Mouse (Mus musculus): ENCODE measurements around the gene Ucp3.

Gene Ucp3

DNA sequence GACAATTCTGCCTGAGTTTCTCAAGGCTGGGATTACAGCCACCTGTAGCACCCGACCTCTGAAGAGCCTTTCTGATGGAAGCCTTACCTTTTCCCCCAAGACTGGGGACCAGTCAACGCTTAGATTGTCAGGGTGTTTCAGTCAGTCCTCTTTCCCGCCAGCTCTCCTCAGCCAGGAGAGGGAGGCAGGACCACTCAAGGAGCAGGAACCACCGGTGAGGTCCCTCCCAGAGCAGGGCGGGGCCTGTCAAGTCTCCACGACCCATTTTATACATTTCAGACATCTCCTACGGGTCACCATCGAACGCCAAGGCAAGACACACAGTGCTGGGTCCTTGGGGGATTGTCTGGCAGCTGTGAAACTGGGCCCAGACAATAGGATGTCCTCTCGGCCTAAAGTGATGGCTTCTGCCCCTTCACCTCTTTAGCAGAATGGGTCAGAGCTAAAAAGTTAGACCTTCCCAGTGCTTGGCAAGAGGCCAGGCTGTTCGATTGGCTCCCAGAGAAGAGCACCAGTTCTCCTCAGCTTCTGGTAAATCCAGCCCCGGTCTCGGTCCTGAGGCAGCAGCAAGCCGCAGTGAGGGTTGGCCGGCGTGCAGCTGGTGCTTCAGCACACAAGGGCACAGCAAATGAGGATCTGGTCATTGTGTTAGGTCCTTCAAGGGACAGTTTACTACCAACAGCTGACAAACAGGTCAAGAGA, 27.6 kb downstream of the Ucp3 start:
- in situ Hi-C loops (cut with MseI, MboI): no loop called here

- in situ Hi-C loops (cut with MseI, MboI): no loop called here
Observed at GRCm38 (mm10) chr7:100501027-100501843, 28.4 kb downstream of the Ucp3 start.

DNA sequence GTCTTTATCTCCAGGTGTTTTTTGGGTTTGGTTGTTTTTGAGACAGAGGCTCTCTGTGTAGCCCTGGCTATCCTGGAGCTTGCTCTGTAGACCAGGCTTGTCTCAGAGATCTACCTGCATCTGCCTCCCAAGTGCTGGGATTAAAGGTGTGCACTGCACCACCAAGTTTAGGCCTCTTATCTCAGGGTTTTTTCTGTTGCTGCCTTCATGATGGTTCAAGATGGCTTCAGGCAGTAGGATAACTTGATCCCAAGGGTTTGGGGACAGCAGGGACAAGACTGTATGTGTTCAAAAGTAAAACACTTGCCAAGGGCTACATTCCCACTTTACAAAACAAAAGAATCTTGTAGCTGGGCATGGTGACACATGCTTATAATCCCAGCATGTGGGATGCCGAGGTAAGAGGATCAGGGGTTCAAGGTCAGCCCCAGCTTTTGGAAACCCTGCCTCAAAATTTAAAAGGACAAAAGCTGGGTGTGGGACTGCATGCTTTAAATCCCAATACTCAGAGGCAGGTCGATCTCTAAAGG, 29.1 kb downstream of the Ucp3 start:
- in situ Hi-C loops (cut with MseI, MboI): no loop called here

DNA sequence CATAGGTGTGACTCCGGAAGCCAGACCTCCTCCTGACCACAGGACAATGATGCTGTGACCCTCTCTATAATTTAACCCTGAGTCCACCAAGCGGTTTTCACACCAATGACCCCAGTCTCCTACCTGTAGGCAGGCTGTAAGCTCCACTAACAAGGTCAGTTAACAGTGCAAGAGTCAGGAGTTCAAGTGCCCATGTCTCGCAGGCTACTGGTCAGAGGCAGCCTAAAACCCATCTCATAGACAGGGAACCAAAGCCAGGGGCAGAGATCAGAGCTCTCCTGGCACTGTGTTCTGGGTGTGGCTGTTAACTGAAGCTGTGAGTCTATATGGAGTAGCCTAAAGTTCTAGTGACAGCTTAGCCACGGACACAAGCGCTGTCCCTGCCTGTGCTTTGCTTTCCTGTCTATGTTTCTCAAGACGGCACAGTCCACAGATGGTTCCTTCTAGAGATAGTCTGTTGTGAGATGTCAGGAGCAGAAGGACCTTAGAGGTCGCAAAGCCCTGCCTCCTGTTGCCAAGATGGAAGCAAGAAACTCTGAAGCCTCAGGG, 29.7 kb downstream of the Ucp3 start:
- in situ Hi-C loops (cut with MseI, MboI): no loop called here

DNA sequence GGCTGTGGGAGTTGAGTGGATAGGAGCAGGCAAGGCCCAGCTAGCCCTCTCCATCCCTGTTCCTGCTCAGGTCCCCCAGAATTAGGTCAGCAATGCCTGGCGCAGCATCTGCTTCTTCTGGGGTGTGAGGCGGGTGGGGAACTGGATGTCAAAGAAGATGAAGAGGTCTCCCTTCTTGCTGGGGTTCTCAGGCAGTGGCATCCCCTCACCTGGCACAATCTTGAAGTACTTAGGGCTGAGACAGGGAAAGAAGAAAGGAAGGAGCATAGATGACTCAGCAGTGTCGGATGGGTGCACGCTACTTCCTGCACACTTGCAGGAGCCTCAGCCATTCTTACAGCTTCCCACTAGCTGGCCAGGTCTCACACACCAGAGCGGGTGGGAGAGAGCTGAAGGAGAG, 30.3 kb downstream of the Ucp3 start:
- in situ Hi-C loops (cut with MseI, MboI): no loop called here

DNA sequence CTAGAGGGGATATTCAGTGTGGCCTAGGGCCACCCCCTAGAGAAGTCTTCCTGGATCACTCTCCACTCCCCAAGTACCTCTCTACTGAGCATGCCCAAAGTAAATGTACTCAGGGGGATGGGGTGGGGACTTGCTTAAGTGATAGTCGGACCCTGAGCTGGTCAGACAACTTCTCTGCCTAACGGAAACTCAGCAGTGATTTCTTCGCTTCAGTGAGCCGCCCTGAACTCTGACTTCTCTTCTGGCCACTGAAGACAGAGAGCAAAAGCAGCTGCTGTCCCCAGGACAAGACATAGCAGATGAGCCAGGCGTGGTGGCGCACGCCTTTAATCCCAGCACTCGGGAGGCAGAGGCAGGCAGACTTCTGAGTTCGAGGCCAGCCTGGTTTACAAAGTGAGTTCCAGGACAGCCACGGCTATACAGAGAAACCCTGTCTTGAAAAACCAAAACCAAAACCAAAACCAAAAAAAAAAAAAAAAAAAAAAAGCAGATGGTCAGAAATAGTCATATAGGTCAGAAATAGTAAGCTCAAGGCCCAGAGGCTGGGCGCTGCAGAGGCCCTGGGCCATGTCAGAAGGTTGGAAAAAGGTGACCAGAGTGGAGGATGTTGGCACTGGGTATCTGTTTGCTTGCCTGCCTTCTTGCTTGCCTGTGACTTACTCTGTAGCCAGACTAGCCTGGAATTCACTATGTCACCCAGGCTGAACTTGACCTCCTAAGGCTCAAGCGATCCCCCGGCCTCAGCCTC, 32.1 kb downstream of the Ucp3 start:
- in situ Hi-C loops (cut with MseI, MboI): no loop called here

DNA sequence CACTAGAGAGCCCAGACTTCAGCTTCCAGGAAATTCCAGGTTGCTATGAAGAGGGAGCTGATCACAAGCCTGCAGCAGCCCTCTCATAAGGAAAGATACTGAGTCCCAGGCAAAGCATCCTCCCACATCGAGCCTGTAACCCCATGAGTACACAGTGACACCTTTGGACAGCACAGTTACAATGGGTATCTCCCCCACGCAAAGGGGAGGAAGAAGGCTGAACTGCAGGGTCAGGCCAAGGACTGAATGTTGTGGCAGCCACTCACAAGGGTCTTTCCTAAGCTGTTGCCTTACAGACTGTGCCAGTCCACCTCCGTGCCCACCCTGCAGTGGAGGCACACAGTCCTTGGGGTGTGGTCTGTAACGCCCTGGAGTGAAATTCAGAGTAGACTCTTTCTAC, 33.7 kb downstream of the Ucp3 start:
- in situ Hi-C loops (cut with MseI, MboI): no loop called here

GRCm38 (mm10) chr7:100508670-100509069, 35.9 kb downstream of the Ucp3 start:
- in situ Hi-C loops (cut with MseI, MboI): no loop called here

GRCm38 (mm10) chr7:100511602-100512001, 38.8 kb downstream of the Ucp3 start:
- in situ Hi-C loops (cut with MseI, MboI): no loop called here

- in situ Hi-C loops (cut with MseI, MboI): no loop called here
Observed at GRCm38 (mm10) chr7:100514573-100514972, 41.8 kb downstream of the Ucp3 start, which contains the start of gene Dnajb13. TSS of gene Dnajb13 (minus strand) at chr7:100514960.

- in situ Hi-C loops (cut with MseI, MboI): no loop called here
Observed at GRCm38 (mm10) chr7:100520204-100520603, 47.4 kb downstream of the Ucp3 start.

DNA sequence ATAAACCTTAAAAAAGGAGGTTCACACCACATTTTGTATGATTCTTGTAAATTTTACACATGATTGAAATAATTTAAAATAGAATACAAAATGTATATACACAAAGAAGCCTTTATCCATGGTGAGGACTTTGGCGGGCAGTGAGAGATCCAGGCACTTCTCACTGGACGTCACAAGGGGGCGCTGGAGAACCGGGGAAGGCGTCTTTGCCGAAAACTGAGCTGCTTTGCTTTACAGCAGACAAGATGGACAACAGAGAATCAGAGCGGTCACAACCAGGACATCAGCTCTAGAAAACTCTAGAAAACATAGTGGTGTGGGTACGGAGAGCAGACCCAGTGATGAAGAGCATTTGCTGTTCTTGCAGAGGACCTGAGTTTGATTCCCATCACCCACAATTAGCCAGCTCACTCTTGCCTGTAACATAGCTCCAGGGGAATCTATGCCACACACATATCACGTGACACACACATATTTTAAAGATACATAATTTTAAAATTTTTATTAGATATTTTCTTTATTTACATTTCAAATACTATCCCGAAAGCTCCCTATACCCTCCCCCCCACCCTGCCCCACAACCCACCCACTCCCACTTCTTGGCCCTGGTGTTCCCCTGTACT, 48.0 kb downstream of the Ucp3 start:
- in situ Hi-C loops (cut with MseI, MboI): no loop called here

DNA sequence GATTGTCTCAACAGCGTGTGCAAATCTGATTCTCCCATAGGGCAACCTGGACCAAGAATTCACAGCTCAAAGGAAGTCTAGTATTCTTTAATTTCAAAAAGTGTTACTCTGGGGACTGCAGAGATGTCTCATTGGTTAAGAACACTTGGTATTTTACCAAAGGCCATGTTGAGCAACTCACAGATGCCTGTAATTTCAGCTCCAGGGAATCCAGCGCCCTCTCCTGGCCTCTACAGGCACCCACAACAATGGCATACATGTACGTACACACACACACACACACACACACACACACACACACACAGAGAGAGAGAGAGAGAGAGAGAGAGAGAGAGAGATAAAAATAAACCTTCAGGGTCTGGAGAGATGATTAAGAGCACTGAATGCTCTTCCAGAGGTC, 49.4 kb downstream of the Ucp3 start:
- in situ Hi-C loops (cut with MseI, MboI): no loop called here

DNA sequence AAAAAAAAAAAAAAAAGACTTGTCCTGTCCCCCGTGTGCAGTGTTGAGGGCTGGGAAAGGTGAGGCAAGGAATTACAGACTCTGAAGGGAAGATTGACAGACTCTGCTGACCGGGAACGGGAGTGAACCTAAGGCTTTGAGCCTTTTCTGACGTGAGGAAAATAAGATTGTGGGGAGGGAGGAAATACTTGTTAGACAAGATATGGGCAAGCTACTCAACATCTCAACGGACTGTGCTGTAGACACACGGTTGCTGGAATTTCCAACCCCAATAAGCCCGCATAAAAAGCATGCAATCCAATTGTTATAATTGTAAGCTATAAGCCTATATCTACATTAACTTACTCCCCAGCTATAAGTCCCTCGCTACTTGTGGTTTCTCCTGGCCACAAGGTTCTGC, 51.9 kb downstream of the Ucp3 start:
- in situ Hi-C loops (cut with MseI, MboI): no loop called here

GRCm38 (mm10) chr7:100530766-100531165, 58.0 kb downstream of the Ucp3 start:
- in situ Hi-C loops (cut with MseI, MboI): no loop called here

DNA sequence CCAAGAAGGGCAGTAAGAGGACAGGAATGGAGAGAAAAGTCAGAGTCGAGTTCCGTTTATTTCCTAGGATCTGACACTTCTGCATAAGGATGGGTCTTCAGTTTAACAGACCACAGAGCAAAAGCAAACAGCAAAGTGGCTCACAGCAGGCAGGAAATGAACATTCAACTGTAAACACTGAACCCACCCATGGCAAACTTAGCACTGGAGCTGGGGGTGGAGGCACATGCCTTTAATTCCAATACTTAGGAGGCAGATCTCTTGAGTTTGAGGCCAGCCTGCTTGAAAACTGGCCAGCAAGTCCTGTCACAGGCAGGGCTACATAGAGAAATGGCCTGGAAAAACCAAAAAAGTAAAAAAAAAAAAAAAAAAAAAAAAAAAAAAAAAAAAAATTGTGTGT, 60.7 kb downstream of the Ucp3 start:
- in situ Hi-C loops (cut with MseI, MboI): no loop called here

DNA sequence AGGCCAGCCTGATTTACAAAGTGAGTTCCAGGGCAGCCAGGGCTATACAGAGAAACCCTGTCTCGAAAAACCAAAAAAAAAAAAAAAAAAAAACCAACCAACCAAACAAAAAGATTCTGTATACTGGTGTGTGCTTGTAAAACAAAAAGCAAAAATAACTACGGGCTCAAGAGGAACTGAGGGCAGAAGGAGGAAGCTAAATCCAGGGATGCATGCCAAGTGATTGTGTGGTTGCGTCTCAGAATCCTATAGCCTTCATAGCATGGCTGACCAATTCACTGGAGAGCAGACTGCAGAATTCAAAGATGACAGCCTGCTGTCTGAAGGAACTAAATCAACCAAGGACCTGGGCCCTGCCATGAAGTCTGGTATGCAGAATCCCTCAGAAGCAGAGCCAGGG, 61.4 kb downstream of the Ucp3 start:
- in situ Hi-C loops (cut with MseI, MboI): no loop called here

- in situ Hi-C loops (cut with MseI, MboI): no loop called here
Observed at GRCm38 (mm10) chr7:100535831-100536230, 63.0 kb downstream of the Ucp3 start.

All from mouse trophoblast stem cell (cell line).